Mouse (Mus musculus) MN1 (cell line): ENCODE results near the gene Ciita.

Experiments used
- DNase-seq: peaks from one replicate; pipeline ENCODE4 v3.0.0-alpha.2; 2016; ENCODE audit warnings: low spot score

The Ciita gene

GRCm38 (mm10) chr16:10479857-10480256 lies at the start of gene Ciita:
Gene Ciita (plus strand): TSS chr16:10480059.
- DNase-seq = no peak

GRCm38 (mm10) chr16:10431911-10432310 lies 47.9 kb upstream of the Ciita start:
- DNase-seq = no peak

- DNase-seq = no peak
Observed at GRCm38 (mm10) chr16:10432387-10432786, 47.5 kb upstream of the Ciita start.

- no peak for DNase-seq
Observed at GRCm38 (mm10) chr16:10433344-10433743, 46.5 kb upstream of the Ciita start.

- no peak for DNase-seq
Observed at GRCm38 (mm10) chr16:10436166-10436565, 43.7 kb upstream of the Ciita start.

- no peak for DNase-seq
Observed at GRCm38 (mm10) chr16:10438055-10438454, 41.8 kb upstream of the Ciita start.

- no peak for DNase-seq
Observed at GRCm38 (mm10) chr16:10441328-10441727, 38.5 kb upstream of the Ciita start.

GRCm38 (mm10) chr16:10441761-10442160 lies 38.1 kb upstream of the Ciita start:
- no peak for DNase-seq

GRCm38 (mm10) chr16:10443723-10444122 lies 36.1 kb upstream of the Ciita start:
- peak; percentile 33 for DNase-seq

GRCm38 (mm10) chr16:10446573-10447263 lies 33.1 kb upstream of the Ciita start:
- DNase-seq = peak; percentile 45

- DNase-seq = peak; percentile 92
Observed at GRCm38 (mm10) chr16:10447264-10447594, 32.6 kb upstream of the Ciita start, which contains the start of gene Tvp23a. Gene Tvp23a (minus strand): TSS chr16:10447362.

- DNase-seq = no peak
Observed at GRCm38 (mm10) chr16:10447781-10448180, 32.1 kb upstream of the Ciita start.

GRCm38 (mm10) chr16:10448931-10449330 lies 30.9 kb upstream of the Ciita start:
- no peak for DNase-seq

GRCm38 (mm10) chr16:10451906-10452305 lies 28.0 kb upstream of the Ciita start:
- no peak for DNase-seq

GRCm38 (mm10) chr16:10452445-10452896 lies 27.4 kb upstream of the Ciita start:
- peak; percentile 72 for DNase-seq

GRCm38 (mm10) chr16:10453872-10454582 lies 25.8 kb upstream of the Ciita start:
- DNase-seq = no peak

- no peak for DNase-seq
Observed at GRCm38 (mm10) chr16:10454583-10454974, 25.3 kb upstream of the Ciita start.

- DNase-seq = no peak
Observed at GRCm38 (mm10) chr16:10460188-10460587, 19.7 kb upstream of the Ciita start.

- DNase-seq = no peak
Observed at GRCm38 (mm10) chr16:10461178-10461577, 18.7 kb upstream of the Ciita start.

GRCm38 (mm10) chr16:10465011-10465681 lies 14.7 kb upstream of the Ciita start:
- no peak for DNase-seq

GRCm38 (mm10) chr16:10467391-10468107 lies 12.3 kb upstream of the Ciita start:
- no peak for DNase-seq

GRCm38 (mm10) chr16:10468201-10468600 lies 11.7 kb upstream of the Ciita start:
- no peak for DNase-seq
